Mouse (Mus musculus) cerebellum, adult (tissue): Measurements from ENCODE around the gene Parp12.

Experiments
- ATAC-seq: cut with Nextera tagmentation; 2 replicates; pipeline ENCODE4 v1.9.2; 2017; ENCODE audit warnings: mild to moderate bottlenecking, moderate library complexity, mixed read lengths; ENCODE audit not compliant: insufficient number of reproducible peaks, low FRiP score, low TSS enrichment

The Parp12 gene

GRCm38 (mm10) chr6:39059547-39060497 lies 58.3 kb downstream of the Parp12 start:
- no peak for ATAC-seq

- no peak for ATAC-seq
These were observed 59.2 kb downstream of the Parp12 start for GRCm38 (mm10) chr6:39058936-39059335.

GRCm38 (mm10) chr6:39058389-39058788 lies 59.8 kb downstream of the Parp12 start:
- no peak for ATAC-seq

- no peak for ATAC-seq
These were observed 61.0 kb downstream of the Parp12 start for GRCm38 (mm10) chr6:39057161-39057560.

- ATAC-seq = no peak
These were observed 62.3 kb downstream of the Parp12 start for GRCm38 (mm10) chr6:39055831-39056261.

- no peak for ATAC-seq
These were observed 63.2 kb downstream of the Parp12 start for GRCm38 (mm10) chr6:39054878-39055508.

- no peak for ATAC-seq
These were observed 63.8 kb downstream of the Parp12 start for GRCm38 (mm10) chr6:39054206-39054864.

- ATAC-seq = peak; percentile 62
These were observed 65.5 kb downstream of the Parp12 start for GRCm38 (mm10) chr6:39052636-39053035.

- ATAC-seq = no peak; the same call in 1 of the 2 replicates
These were observed 66.2 kb downstream of the Parp12 start for GRCm38 (mm10) chr6:39051799-39052556.

- no peak for ATAC-seq
These were observed 67.3 kb downstream of the Parp12 start for GRCm38 (mm10) chr6:39050836-39051235.

- peak; percentile 29 for ATAC-seq
These were observed 69.0 kb downstream of the Parp12 start for GRCm38 (mm10) chr6:39049141-39049540.

GRCm38 (mm10) chr6:39040451-39040850 lies 77.7 kb downstream of the Parp12 start:
- no peak for ATAC-seq
